Mouse (Mus musculus) left cerebral cortex, adult 9 months (tissue): Measurements from ENCODE around the gene Nt5c2.
"Not testable (repeated sequence)": the region's sequence is repeated elsewhere in the genome, so short reads cannot be mapped to it uniquely, and the experiment has no call there.

Source experiments
- DNase-seq, 2 experiments: peaks; one replicate each; pipeline ENCODE4 v3.0.0; 2022; ENCODE audit warnings: low spot score in 2 of 2

Gene Nt5c2

GRCm38 (mm10) chr19:47016487-47016886, 1.5 kb upstream of the Nt5c2 start:
- no peak for DNase-seq

GRCm38 (mm10) chr19:47015965-47016364, 1.0 kb upstream of the Nt5c2 start:
- no peak for DNase-seq

- no peak for DNase-seq
Observed at GRCm38 (mm10) chr19:47015396-47015795, 443 bp upstream of the Nt5c2 start.

- no peak for DNase-seq
Observed at GRCm38 (mm10) chr19:47014159-47014446, 850 bp downstream of the Nt5c2 start.

GRCm38 (mm10) chr19:47013340-47014158, 1.4 kb downstream of the Nt5c2 start:
- no peak for DNase-seq

- no peak for DNase-seq
Observed at GRCm38 (mm10) chr19:47012521-47013130, 2.3 kb downstream of the Nt5c2 start.

GRCm38 (mm10) chr19:47009943-47010342, 5.0 kb downstream of the Nt5c2 start:
- DNase-seq, result no peak

- no peak for DNase-seq
Observed at GRCm38 (mm10) chr19:47009420-47009819, 5.5 kb downstream of the Nt5c2 start.

GRCm38 (mm10) chr19:47006321-47006720, 8.6 kb downstream of the Nt5c2 start:
- no peak for DNase-seq

- DNase-seq, result no peak
Observed at GRCm38 (mm10) chr19:47005873-47006272, 9.1 kb downstream of the Nt5c2 start.

GRCm38 (mm10) chr19:47003742-47004511, 11.0 kb downstream of the Nt5c2 start:
- no peak for DNase-seq

- DNase-seq, result not testable (repeated sequence)
Observed at GRCm38 (mm10) chr19:47000357-47000756, 14.6 kb downstream of the Nt5c2 start.

GRCm38 (mm10) chr19:46999753-47000152, 15.2 kb downstream of the Nt5c2 start:
- no peak for DNase-seq

- no peak for DNase-seq
Observed at GRCm38 (mm10) chr19:46998953-46999352, 16.0 kb downstream of the Nt5c2 start.

GRCm38 (mm10) chr19:46998168-46998870, 16.6 kb downstream of the Nt5c2 start:
- no peak for DNase-seq

GRCm38 (mm10) chr19:46996095-46996494, 18.9 kb downstream of the Nt5c2 start:
- DNase-seq, result no peak

- DNase-seq, result not testable (repeated sequence)
Observed at GRCm38 (mm10) chr19:46992329-46992728, 22.6 kb downstream of the Nt5c2 start.

GRCm38 (mm10) chr19:46991145-46991544, 23.8 kb downstream of the Nt5c2 start:
- peak in 1 of 2 experiments; percentile 79 for DNase-seq

- DNase-seq, result not testable (repeated sequence)
Observed at GRCm38 (mm10) chr19:46990625-46991024, 24.3 kb downstream of the Nt5c2 start.

GRCm38 (mm10) chr19:46990153-46990518, 24.8 kb downstream of the Nt5c2 start:
- DNase-seq, result no peak

GRCm38 (mm10) chr19:46989479-46990152, 25.3 kb downstream of the Nt5c2 start:
- no peak for DNase-seq
